Mouse (Mus musculus) thymus, postnatal 0 days (tissue): ENCODE results near the gene A2ml1. TPM values are rescaled to one million over a fixed set of nuclear protein-coding genes. Genes with fewer than 3 reads are reported as not detected.

Experiments
- polyA plus RNA-seq: library from polyadenylated mRNA; unstranded; fragments of >200 nt; fragmentation: Nextera tagmentation; extraction: Ambion mirVana; gene quantifications from 2 replicates; pipeline ENCODE4 v1.2.1, GENCODE M21; 2015

A2ml1 gene
- polyA plus RNA-seq, 1 experiment from 2014 or later, result 0.94 TPM

Other genes with a start within 250 kb of the A2ml1 start
- gene Tulp3, start 225.8 kb downstream of the A2ml1 start, polyA plus RNA-seq, result 12.2 and 13.4 TPM in 2 replicates
- 133 and 144 TPM in 2 replicates for gene Rhno1, start 218.7 kb downstream of the A2ml1 start, polyA plus RNA-seq
- 22.0 and 23.9 TPM in 2 replicates for gene Foxm1, start 218.6 kb downstream of the A2ml1 start, polyA plus RNA-seq
- 0.26 and 0.57 TPM in 2 replicates for gene Tex52, start 206.2 kb downstream of the A2ml1 start, polyA plus RNA-seq
- gene Gm44596, start 206.1 kb downstream of the A2ml1 start, polyA plus RNA-seq, result not detected in 2 replicates
- gene Nrip2, start 182.3 kb downstream of the A2ml1 start, polyA plus RNA-seq, result 4.8 and 5.6 TPM in 2 replicates
- 20.2 and 23.0 TPM in 2 replicates for gene Itfg2, start 156.7 kb downstream of the A2ml1 start, polyA plus RNA-seq
- 213 and 261 TPM in 2 replicates for gene Fkbp4, start 142.9 kb downstream of the A2ml1 start, polyA plus RNA-seq
- not detected in 2 replicates for gene Pzp, start 54.9 kb downstream of the A2ml1 start, polyA plus RNA-seq
- gene Klrb1a, start 41.9 kb upstream of the A2ml1 start, polyA plus RNA-seq, result 1.1 and 1.5 TPM in 2 replicates
- not detected in 2 replicates for gene Clec2h, start 80.8 kb upstream of the A2ml1 start, polyA plus RNA-seq
- gene Klrb1, start 141.5 kb upstream of the A2ml1 start, polyA plus RNA-seq, result not detected in 2 replicates
- gene Klrb1c, start 207.6 kb upstream of the A2ml1 start, polyA plus RNA-seq, result 1.5 and 1.6 TPM in 2 replicates
- 0.58 and 0.96 TPM in 2 replicates for gene Gm44511, start 244.7 kb upstream of the A2ml1 start, polyA plus RNA-seq
- gene Klrb1b, start 244.7 kb upstream of the A2ml1 start, polyA plus RNA-seq, result 0.92 and 1.1 TPM in 2 replicates